8 mouse cellular contexts compared by ENCODE assay signal in genomic region chr12:110888606-110889005, GRCm38 (mm10). TPM values are rescaled to one million over a fixed set of nuclear protein-coding genes. Genes with fewer than 3 reads are reported as not detected.
DNase-seq lines count a peak whose midpoint lies in the region; ATAC-seq and TF ChIP-seq lines count a peak whose summit lies in the region.

No protein-coding gene starts in this region.

- no peak for TF ChIP-seq CTCF in MEL (IDR thresholded peaks at IDR 0.05 in 2 of 3, conservative IDR thresholded peaks at IDR 0.05 in 1 of 3; ENCODE audit: control insufficient read depth in 1 of 3, insufficient read depth in 1 of 3, low read depth in 2 of 3, low read length in 3 of 3, poor library complexity in 1 of 3, severe bottlenecking in 1 of 3)
- no peak for TF ChIP-seq CTCF in embryonic fibroblast, embryonic 13.5 days (IDR thresholded peaks at IDR 0.05; ENCODE audit: borderline replicate concordance, insufficient read depth, low read length)
- no peak for TF ChIP-seq CTCF in olfactory bulb, adult 2 months (IDR thresholded peaks at IDR 0.05; ENCODE audit: insufficient read depth, low read depth, low read length)

- no peak for TF ChIP-seq POLR2A in MEL (IDR thresholded peaks at IDR 0.05; ENCODE audit: control insufficient read depth in 1 of 2, insufficient read depth in 1 of 2, low read depth in 1 of 2, low read length in 2 of 2, poor library complexity in 1 of 2)
- no peak for TF ChIP-seq POLR2A in embryonic fibroblast, embryonic 13.5 days (IDR thresholded peaks at IDR 0.05; ENCODE audit: low read depth, low read length)
- TF ChIP-seq POLR2A in olfactory bulb, adult 2 months (IDR thresholded peaks at IDR 0.05; ENCODE audit: insufficient read depth, low read depth, low read length): no peak

- peak; percentile 63 for ATAC-seq in kidney, embryonic 16.5 days (ENCODE audit: low FRiP score, low TSS enrichment)
- ATAC-seq in limb, embryonic 15.5 days (ENCODE audit: insufficient number of reproducible peaks, low FRiP score, low TSS enrichment, low read depth): peak; percentile 33

- no peak for TF ChIP-seq RAD21 in MEL (IDR thresholded peaks at IDR 0.05; ENCODE audit: low read depth, low read length)

- H3K9ac ChIP-seq in kidney, embryonic 16.5 days (replicated peaks; ENCODE audit: low read length): peak overlapping the region; percentile 90
- peak overlapping the region; percentile 86 for H3K9ac ChIP-seq in MEL (ENCODE audit: control insufficient read depth, low read depth, low read length, poor library complexity, severe bottlenecking)
- H3K9ac ChIP-seq in limb, embryonic 15.5 days: peak overlapping the region; percentile 73

- H3K36me3 ChIP-seq in kidney, embryonic 16.5 days (ENCODE audit: insufficient read depth, low read length): no peaks in the 10 kb centered on the region
- peaks cover 0 to 10% of the 10 kb centered on the region in 2 experiments; a peak in 2 of 4 replicates for H3K36me3 ChIP-seq in MEL (ENCODE audit: control insufficient read depth in 1 of 2, insufficient read depth in 2 of 2, low read length in 2 of 2)
- peaks cover 3% of the 10 kb centered on the region for H3K36me3 ChIP-seq in limb, embryonic 15.5 days

- peak overlapping the region; percentile 73 for H3K4me2 ChIP-seq in kidney, embryonic 16.5 days (replicated peaks; ENCODE audit: low read depth, low read length)
- peak overlapping the region; percentile 91 for H3K4me2 ChIP-seq in limb, embryonic 15.5 days

- H3K4me3 ChIP-seq in kidney, embryonic 16.5 days (ENCODE audit: low read length): peak overlapping the region; percentile 86
- H3K4me3 ChIP-seq in MEL (ENCODE audit: control insufficient read depth in 1 of 2, insufficient read depth in 1 of 2, low read depth in 2 of 2, low read length in 2 of 2): peak overlapping the region; percentile 77 to 97
- peak overlapping the region; percentile 82 for H3K4me3 ChIP-seq in embryonic fibroblast, embryonic 13.5 days (ENCODE audit: insufficient read depth, low read length)
- peak overlapping the region; percentile 91 for H3K4me3 ChIP-seq in limb, embryonic 15.5 days
- H3K4me3 ChIP-seq in olfactory bulb, adult 2 months (ENCODE audit: insufficient read depth, low read depth, low read length): peak overlapping the region; percentile 92

- H3K79me2 ChIP-seq in MEL (ENCODE audit: control insufficient read depth, insufficient read depth, low read length, poor library complexity): peaks cover 37% of the 10 kb centered on the region

- no peak for TF ChIP-seq EP300 in MEL (IDR thresholded peaks at IDR 0.05; ENCODE audit: low read depth in 1 of 2, low read length in 2 of 2)

- under 1% methylated on average over 25 of the region's 25 CpGs for WGBS in kidney, embryonic 16.5 days
- under 1% methylated on average over 25 of the region's 25 CpGs for WGBS in limb, embryonic 15.5 days
- WGBS in olfactory bulb, adult 2 months: under 1% methylated on average over 25 of the region's 25 CpGs

- H3K27me3 ChIP-seq in kidney, embryonic 16.5 days (ENCODE audit: insufficient read depth, low read length): no peaks in the 10 kb centered on the region
- H3K27me3 ChIP-seq in MEL (ENCODE audit: control insufficient read depth in 1 of 2, insufficient read depth in 2 of 2, low read length in 2 of 2): no peaks in the 10 kb centered on the region
- no peaks in the 10 kb centered on the region for H3K27me3 ChIP-seq in limb, embryonic 15.5 days

- DNase-seq in kidney, postnatal 14 days: no peak
- DNase-seq in MEL (ENCODE audit: low read depth, low spot score): peak; percentile 59
- no peak for DNase-seq in cerebellum, adult 11 months
- no peak for DNase-seq in thymus, postnatal 36 days

- H3K9me3 ChIP-seq in kidney, embryonic 16.5 days (ENCODE audit: low read length): no peaks in the 10 kb centered on the region
- no peaks in the 10 kb centered on the region for H3K9me3 ChIP-seq in MEL (replicated peaks; ENCODE audit: insufficient read depth, low read length)
- no peaks in the 10 kb centered on the region for H3K9me3 ChIP-seq in limb, embryonic 15.5 days

- H3K27ac ChIP-seq in kidney, embryonic 16.5 days (ENCODE audit: low read length): no peak overlapping the region
- H3K27ac ChIP-seq in MEL (ENCODE audit: control insufficient read depth, low read depth, low read length): peak overlapping the region; percentile 54
- H3K27ac ChIP-seq in embryonic fibroblast, embryonic 13.5 days (ENCODE audit: insufficient read depth, low read length): no peak overlapping the region
- H3K27ac ChIP-seq in limb, embryonic 15.5 days: peak overlapping the region; percentile 22; the same call in 1 of the 2 replicates
- no peak overlapping the region for H3K27ac ChIP-seq in olfactory bulb, adult 2 months (ENCODE audit: insufficient read depth, low read depth, low read length)

- H3K4me1 ChIP-seq in kidney, embryonic 16.5 days (ENCODE audit: insufficient read depth, low read length): peaks cover 15% of the 10 kb centered on the region
- H3K4me1 ChIP-seq in MEL (ENCODE audit: control insufficient read depth in 1 of 2, insufficient read depth in 2 of 2, low read length in 2 of 2): peaks cover 0 to 10% of the 10 kb centered on the region in 2 experiments; a peak in 3 of 4 replicates
- H3K4me1 ChIP-seq in embryonic fibroblast, embryonic 13.5 days (ENCODE audit: control insufficient read depth, insufficient read depth, low read length): no peaks in the 10 kb centered on the region
- H3K4me1 ChIP-seq in limb, embryonic 15.5 days: peaks cover 21% of the 10 kb centered on the region
- peaks cover 4% of the 10 kb centered on the region; the same call in 1 of the 2 replicates for H3K4me1 ChIP-seq in olfactory bulb, adult 2 months (ENCODE audit: control insufficient read depth, insufficient read depth, low read length)

TF ChIP-seq in MEL, 35 proteins besides CTCF, POLR2A, EP300 and RAD21:
- TF ChIP-seq MYC (IDR thresholded peaks at IDR 0.05; ENCODE audit: low read depth, low read length) (peak; percentile 62; the same call in 1 of the 2 replicates), GABPA (IDR thresholded peaks at IDR 0.05; ENCODE audit: low read depth, low read length) (no peak), MAZ (IDR thresholded peaks at IDR 0.05; ENCODE audit: low read depth, low read length) (no peak), HCFC1 (IDR thresholded peaks at IDR 0.05; ENCODE audit: low read depth, low read length) (no peak)
TF ChIP-seq in MEL: peak in this region for 1.

RNA-seq across cellular contexts. Expression of gene Cinp, which starts 0.3 kb away (rescaled TPM):
- polyA plus RNA-seq in kidney, embryonic 16.5 days (2015; fragmentation: Nextera tagmentation; extraction: Ambion mirVana): 79.9 and 82.9 TPM in 2 replicates
- 189 and 210 TPM in 2 replicates for total RNA-seq in MEL (2012; rRNA removed)
- polyA plus RNA-seq in MEL (2012; ENCODE audit: insufficient read depth in 1 of 2, insufficient read length in 2 of 2, low read depth in 1 of 2, low replicate concordance in 2 of 2, missing spikeins in 1 of 2): 100 to 1,000 TPM in 1 of 2 experiments, not detected in 1; 162 TPM
- polyA plus RNA-seq in embryonic fibroblast, embryonic 13.5 days (2011; ENCODE audit: insufficient read length, low read depth, missing spikeins): 44.8 and 51.5 TPM in 2 replicates
- polyA plus RNA-seq in limb, embryonic 15.5 days (2015; fragmentation: Nextera tagmentation; extraction: Ambion mirVana): 74.8 and 76.2 TPM in 2 replicates
- polyA plus RNA-seq in olfactory bulb, adult 2 months (2012; ENCODE audit: insufficient read depth, insufficient read length, low replicate concordance, missing spikeins): not detected in 2 replicates

RNA-seq across cellular contexts. Expression of gene Tecpr2, which starts 0.5 kb away (rescaled TPM):
- polyA plus RNA-seq in kidney, embryonic 16.5 days (2015; fragmentation: Nextera tagmentation; extraction: Ambion mirVana): 3.6 and 4.5 TPM in 2 replicates
- total RNA-seq in MEL (2012; rRNA removed): 5.9 and 6.0 TPM in 2 replicates
- 1 to 10 TPM in 1 of 2 experiments, not detected in 1; 5.8 TPM for polyA plus RNA-seq in MEL (2012; ENCODE audit: insufficient read depth in 1 of 2, insufficient read length in 2 of 2, low read depth in 1 of 2, low replicate concordance in 2 of 2, missing spikeins in 1 of 2)
- 5.7 and 7.7 TPM in 2 replicates for polyA plus RNA-seq in embryonic fibroblast, embryonic 13.5 days (2011; ENCODE audit: insufficient read length, low read depth, missing spikeins)
- polyA plus RNA-seq in limb, embryonic 15.5 days (2015; fragmentation: Nextera tagmentation; extraction: Ambion mirVana): 3.2 and 3.8 TPM in 2 replicates
- not detected in 2 replicates for polyA plus RNA-seq in olfactory bulb, adult 2 months (2012; ENCODE audit: insufficient read depth, insufficient read length, low replicate concordance, missing spikeins)

RNA-seq across cellular contexts. Expression of gene Zfp839, which starts 38.6 kb away (rescaled TPM):
- polyA plus RNA-seq in kidney, embryonic 16.5 days (2015; fragmentation: Nextera tagmentation; extraction: Ambion mirVana): 6.4 and 7.1 TPM in 2 replicates
- total RNA-seq in MEL (2012; rRNA removed): 2.7 and 4.2 TPM in 2 replicates
- 1 to 10 TPM in 1 of 2 experiments, not detected in 1; 5.0 TPM for polyA plus RNA-seq in MEL (2012; ENCODE audit: insufficient read depth in 1 of 2, insufficient read length in 2 of 2, low read depth in 1 of 2, low replicate concordance in 2 of 2, missing spikeins in 1 of 2)
- 6.3 and 6.6 TPM in 2 replicates for polyA plus RNA-seq in embryonic fibroblast, embryonic 13.5 days (2011; ENCODE audit: insufficient read length, low read depth, missing spikeins)
- polyA plus RNA-seq in limb, embryonic 15.5 days (2015; fragmentation: Nextera tagmentation; extraction: Ambion mirVana): 6.5 and 8.8 TPM in 2 replicates
- not detected in 2 replicates for polyA plus RNA-seq in olfactory bulb, adult 2 months (2012; ENCODE audit: insufficient read depth, insufficient read length, low replicate concordance, missing spikeins)

RNA-seq across cellular contexts. Expression of gene Mok, which starts 47.9 kb away (rescaled TPM):
- polyA plus RNA-seq in kidney, embryonic 16.5 days (2015; fragmentation: Nextera tagmentation; extraction: Ambion mirVana): 7.2 and 8.2 TPM in 2 replicates
- 0.39 and 1.2 TPM in 2 replicates for total RNA-seq in MEL (2012; rRNA removed)
- 1 to 10 TPM in 1 of 2 experiments, not detected in 1; 1.6 TPM for polyA plus RNA-seq in MEL (2012; ENCODE audit: insufficient read depth in 1 of 2, insufficient read length in 2 of 2, low read depth in 1 of 2, low replicate concordance in 2 of 2, missing spikeins in 1 of 2)
- 1.2 and 1.5 TPM in 2 replicates for polyA plus RNA-seq in embryonic fibroblast, embryonic 13.5 days (2011; ENCODE audit: insufficient read length, low read depth, missing spikeins)
- 3.6 and 4.3 TPM in 2 replicates for polyA plus RNA-seq in limb, embryonic 15.5 days (2015; fragmentation: Nextera tagmentation; extraction: Ambion mirVana)
- polyA plus RNA-seq in olfactory bulb, adult 2 months (2012; ENCODE audit: insufficient read depth, insufficient read length, low replicate concordance, missing spikeins): not detected in 2 replicates

Comparison
In these comparisons a context has a peak if more than half of its experiments do, and no peak if none do; other contexts are left out.
1. H3K27ac ChIP-seq: peak in MEL (single experiment) and limb, embryonic 15.5 days (single experiment); none in kidney, embryonic 16.5 days (single experiment), embryonic fibroblast, embryonic 13.5 days (single experiment) and olfactory bulb, adult 2 months (single experiment).
2. Peak in every context shown above with its lines, with median percentiles within 50 percentile points of each other: H3K4me3 ChIP-seq and H3K9ac ChIP-seq.